Mouse (Mus musculus) MEL (cell line): ENCODE results near the gene Slc30a10.

Source experiments
- CTCF ChIP-seq, 3 experiments: IDR thresholded peaks in 2 of 3; conservative IDR thresholded peaks in 1 of 3; 2 replicates each; pipeline ENCODE4 v1.5.1; 2011 to 2012; ENCODE audit warnings: low read length in 3 of 3, low read depth in 2 of 3, mild to moderate bottlenecking in 2 of 3, improper control_type of control experiment in 1 of 3, inconsistent platforms in 1 of 3, mixed read lengths in 1 of 3, moderate library complexity in 1 of 3; ENCODE audit not compliant: control insufficient read depth in 1 of 3, insufficient read depth in 1 of 3, poor library complexity in 1 of 3, severe bottlenecking in 1 of 3
- EP300 ChIP-seq, 2 experiments: IDR thresholded peaks; 2 replicates each; pipeline ENCODE4 v1.6.1; 2011; ENCODE audit warnings: improper control_type of control experiment in 2 of 2, low read length in 2 of 2, low read depth in 1 of 2, mild to moderate bottlenecking in 1 of 2
- GATA1 ChIP-seq: IDR thresholded peaks from 2 replicates; pipeline ENCODE4 v1.6.1; 2011; ENCODE audit warnings: low read depth, low read length, improper control_type of control experiment
- MAX ChIP-seq: IDR thresholded peaks from 2 replicates; pipeline ENCODE4 v1.6.1; 2011; ENCODE audit warnings: low read length, improper control_type of control experiment
- NRF1 ChIP-seq: IDR thresholded peaks from 2 replicates; pipeline ENCODE4 v1.6.1; 2014; ENCODE audit warnings: low read depth, mild to moderate bottlenecking, inconsistent platforms, low read length, improper control_type of control experiment, moderate library complexity; ENCODE audit not compliant: poor library complexity, insufficient read depth, severe bottlenecking
- POLR2AphosphoS2 ChIP-seq: IDR thresholded peaks from 2 replicates; pipeline ENCODE4 v1.6.1; 2011; ENCODE audit warnings: low read length, improper control_type of control experiment
- TBP ChIP-seq: IDR thresholded peaks from 2 replicates; pipeline ENCODE4 v1.8.0; 2011; ENCODE audit warnings: low read depth, low read length, improper control_type of control experiment
- TCF12 ChIP-seq: IDR thresholded peaks from 2 replicates; pipeline ENCODE4 v1.6.1; 2014; ENCODE audit warnings: low read depth, mild to moderate bottlenecking, inconsistent platforms, low read length, improper control_type of control experiment, moderate library complexity
- USF1 ChIP-seq: IDR thresholded peaks from 2 replicates; pipeline ENCODE4 v1.6.1; 2014; ENCODE audit warnings: low read depth, mild to moderate bottlenecking, inconsistent platforms, low read length, improper control_type of control experiment, moderate library complexity
- ZC3H11A ChIP-seq: IDR thresholded peaks from 2 replicates; pipeline ENCODE4 v1.6.1; 2012; ENCODE audit warnings: low read depth, mild to moderate bottlenecking, inconsistent platforms, low read length, improper control_type of control experiment

GRCm38 (mm10) chr1:185454144-185454543 is 504 bp upstream of the Slc30a10 start:
- no peak for TF ChIP-seq TBP
- TF ChIP-seq TCF12: no peak
- no peak; the same call in 1 of the 2 replicates for TF ChIP-seq MAX
- no peak for TF ChIP-seq USF1
- TF ChIP-seq POLR2AphosphoS2: no peak
- no peak for TF ChIP-seq GATA1
- no peak for TF ChIP-seq CTCF (IDR thresholded peaks at IDR 0.05 in 2 of 3, conservative IDR thresholded peaks at IDR 0.05 in 1 of 3; ENCODE audit: control insufficient read depth in 1 of 3, insufficient read depth in 1 of 3, low read depth in 2 of 3, low read length in 3 of 3, poor library complexity in 1 of 3, severe bottlenecking in 1 of 3)
- TF ChIP-seq EP300 (IDR thresholded peaks at IDR 0.05; ENCODE audit: low read depth in 1 of 2, low read length in 2 of 2): no peak
- no peak for TF ChIP-seq NRF1
- TF ChIP-seq ZC3H11A: no peak
